Mouse (Mus musculus): ENCODE measurements around the gene Amotl1. TPM values are rescaled to one million over a fixed set of nuclear protein-coding genes. Genes with fewer than 3 reads are reported as not detected.
A peak's percentile ranks its signal among the peaks of the same experiment; 100 is the strongest.

Gene Amotl1
- total RNA-seq, 2 experiments from 2014 or later, result 13.6 to 15.8 TPM

DNA sequence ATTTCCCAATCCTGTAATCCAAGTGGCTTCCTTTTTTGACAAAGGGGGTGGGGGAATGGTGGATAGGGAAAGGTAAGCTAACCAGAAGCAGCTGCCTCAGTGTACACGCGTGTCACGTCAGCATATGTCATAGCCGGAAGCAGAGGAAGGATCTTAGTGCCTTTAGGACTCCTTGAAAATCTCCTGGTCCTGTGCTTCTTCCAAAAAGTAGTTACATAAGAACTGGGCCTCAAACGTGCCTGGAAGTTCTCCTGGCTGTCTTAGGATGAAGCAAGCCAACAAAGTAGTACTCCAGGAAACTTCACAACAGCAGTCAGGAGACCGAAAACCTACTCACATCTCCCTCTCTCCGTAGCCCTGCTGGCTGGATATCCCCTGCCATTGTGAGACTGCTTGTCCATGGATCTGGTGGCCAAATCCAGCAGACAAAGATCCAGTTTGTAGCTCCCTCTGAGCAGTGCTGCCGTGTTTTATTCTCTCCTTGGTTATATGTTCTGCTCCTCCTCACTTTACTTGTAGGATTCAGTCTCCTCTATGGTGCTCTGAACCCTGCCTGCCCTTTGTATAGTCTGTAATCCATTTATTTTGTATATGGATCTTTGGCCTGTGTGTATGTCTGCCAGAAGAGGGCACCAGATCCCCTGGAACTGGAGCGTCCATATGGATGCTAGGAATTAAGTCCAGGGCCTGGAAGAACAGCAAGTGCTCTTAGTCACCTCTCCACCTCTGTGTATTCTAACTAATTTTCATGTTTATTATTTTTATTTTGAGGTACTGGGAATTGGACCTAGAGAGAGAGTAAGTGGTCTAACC, 132.0 kb downstream of the Amotl1 start:
- intact Hi-C loops (cut with DNase I), result loop anchor here (2.0 kb wide), 1 partner anchor 186 kb away; no protein-coding TSS in a partner anchor
- DNase-seq (ENCODE audit: low spot score in 2 of 2), result peak; percentile 49 to 67

DNA sequence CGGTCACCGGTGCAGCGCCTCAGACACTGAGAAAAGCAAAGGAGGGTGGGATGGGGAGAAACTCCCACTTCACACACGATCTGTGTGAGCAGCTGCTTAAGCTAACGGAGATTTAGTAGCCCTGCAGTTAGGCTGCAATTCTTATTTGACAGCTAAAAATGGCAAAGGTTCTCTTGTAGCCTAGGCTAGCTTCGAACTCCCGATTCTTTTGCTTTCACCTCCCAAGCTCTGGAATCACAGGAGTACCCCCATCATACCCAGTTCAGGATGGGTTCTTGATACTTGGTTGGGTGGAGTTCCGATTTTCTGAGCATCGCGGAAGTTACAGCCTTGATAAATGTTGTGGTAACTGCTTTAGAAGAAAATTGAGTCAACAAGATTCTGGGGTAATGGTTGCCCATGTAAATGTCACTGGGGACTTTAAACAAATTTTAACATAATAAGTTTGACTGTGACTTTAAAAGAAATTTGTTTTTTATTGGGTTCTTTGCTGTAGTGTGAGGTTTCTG, 143.9 kb downstream of the Amotl1 start:
- intact Hi-C loops (cut with DNase I), result loop anchor here (2.0 to 5.0 kb wide), 2 partner anchors 120 to 654 kb away; partner anchors contain the start of gene Endod1
- no peak for DNase-seq (ENCODE audit: low spot score in 2 of 2)

DNA sequence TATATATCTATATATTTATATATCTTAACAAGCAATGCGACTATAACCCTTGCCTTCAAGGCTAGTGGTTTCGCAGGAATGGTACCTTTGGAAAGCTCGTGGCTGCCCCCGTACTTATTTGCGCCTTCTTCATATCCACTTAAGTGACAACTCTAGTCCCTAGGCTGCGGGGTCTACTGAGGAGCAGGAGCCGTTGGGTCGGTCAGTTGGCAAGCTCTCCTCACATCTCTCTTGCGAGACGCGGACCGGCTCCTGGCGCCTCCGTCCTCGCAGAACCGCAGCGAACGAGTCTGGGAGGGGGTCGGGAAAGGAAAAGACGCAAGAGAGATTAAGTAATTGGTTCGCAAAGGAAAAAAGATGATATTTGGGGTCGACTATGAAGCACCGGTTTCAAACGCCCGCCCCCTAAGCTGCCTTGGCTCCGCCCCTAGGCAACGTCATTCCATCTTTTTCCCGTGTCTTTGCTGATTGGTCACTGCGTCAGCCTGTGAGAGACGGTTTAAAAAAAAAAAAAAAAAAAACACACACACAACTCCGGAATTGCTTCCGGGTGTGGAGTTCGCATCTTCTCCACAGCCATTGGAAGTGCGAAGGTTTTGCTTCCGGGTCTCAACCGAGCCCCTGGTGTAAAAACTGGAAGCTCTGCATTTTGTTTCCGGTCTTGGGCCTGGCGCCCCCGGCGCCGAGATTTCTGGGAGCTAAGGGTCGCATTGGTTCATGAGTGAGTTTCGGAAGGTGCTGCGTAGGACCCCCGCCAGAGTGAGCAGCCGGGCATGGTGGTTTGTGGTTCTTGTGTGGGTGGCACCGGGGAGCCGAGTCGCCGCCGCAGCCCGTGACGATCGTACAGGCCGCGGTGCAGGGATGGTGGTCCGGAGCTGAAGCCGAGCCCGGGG, 144.6 kb downstream of the Amotl1 start, which contains the start of the genes Kdm4d and Cwc15:
Gene Kdm4d, minus strand, starts transcription at position 460 of the 893 bp plus-strand sequence.
Gene Cwc15, plus strand, starts transcription at position 595 of the 893 bp plus-strand sequence.
- DNase-seq (ENCODE audit: low spot score in 2 of 2), result peak; percentile 98 to 99
- intact Hi-C loops (cut with DNase I), result loop anchor here (2.0 to 5.0 kb wide), 2 partner anchors 119 to 653 kb away; partner anchors contain the start of gene Endod1

DNA sequence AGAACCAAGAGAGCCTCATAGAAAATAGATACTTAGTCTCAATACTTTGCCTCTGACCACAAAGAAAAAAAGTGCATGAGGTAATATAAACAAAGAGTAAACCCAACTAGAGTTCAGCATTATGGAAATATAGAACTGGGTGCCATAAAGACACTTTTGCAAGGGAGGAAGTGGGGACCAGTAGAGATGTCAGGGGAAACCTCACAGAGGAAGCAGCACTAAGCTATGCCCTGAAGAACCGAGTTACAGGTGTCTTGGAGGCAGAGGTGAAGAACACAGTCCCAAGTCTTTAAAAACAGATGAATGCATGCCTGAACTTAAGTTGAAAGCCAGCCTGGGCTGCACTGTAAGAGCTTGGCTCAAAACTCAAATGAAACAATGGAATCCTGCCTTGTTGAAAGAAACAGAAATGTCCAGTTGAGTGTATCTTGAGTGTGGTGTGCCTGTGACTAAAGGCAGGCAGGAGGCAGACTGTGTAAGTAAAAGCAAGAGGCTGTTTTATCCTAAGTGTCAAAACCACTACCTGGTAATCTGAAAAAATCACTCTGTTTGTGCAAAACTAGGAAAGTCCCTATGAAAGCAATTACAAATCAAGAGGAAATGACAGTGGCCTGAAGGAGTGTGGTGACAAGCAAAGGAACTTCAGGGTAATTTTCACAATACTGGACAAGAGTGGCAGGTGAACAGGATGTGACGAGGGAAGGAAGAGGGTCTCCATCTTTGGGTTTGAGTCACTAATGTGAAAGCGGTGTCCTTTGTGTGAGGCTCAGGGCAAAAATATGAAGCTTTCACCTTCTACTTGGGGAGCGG, 145.8 kb downstream of the Amotl1 start:
- no peak for DNase-seq (ENCODE audit: low spot score in 2 of 2)

More for the DNA sequence above, 145.8 kb downstream of the Amotl1 start:
- intact Hi-C loops (cut with DNase I), result no loop called here

Other genes with a start within 250 kb of the Amotl1 start
- 1 to 10 TPM; 1.5 to 1.9 TPM for gene Kdm4d, start 144.6 kb downstream of the Amotl1 start, total RNA-seq (2021)
- 10 to 100 TPM; 86.3 to 89.3 TPM for gene Cwc15, start 144.4 kb downstream of the Amotl1 start, total RNA-seq (2021)
- not detected for gene Piwil4, start 95.7 kb upstream of the Amotl1 start, total RNA-seq (2021)
- gene Fut4, start 107.3 kb upstream of the Amotl1 start, total RNA-seq (2021), result under 1 TPM; 0.16 to 0.27 TPM
- not detected for gene 1700012B09Rik, start 126.0 kb upstream of the Amotl1 start, total RNA-seq (2021)
- 10 to 100 TPM; 13.8 to 16.1 TPM for gene Mre11a, start 139.6 kb upstream of the Amotl1 start, total RNA-seq (2021)
- gene Ankrd49, start 139.8 kb upstream of the Amotl1 start, total RNA-seq (2021), result 10 to 100 TPM; 14.4 to 15.7 TPM
- gene Gpr83, start 215.2 kb upstream of the Amotl1 start, total RNA-seq (2021), result 10 to 100 TPM; 19.5 to 30.2 TPM

Measured in left cerebral cortex, postnatal 25 days (tissue).